Mouse (Mus musculus) forebrain, embryonic 13.5 days (tissue): ENCODE measurements at regions not wholly inside any gene's neighbourhood (a gene's known extent, or its start where the extent isn't known, plus 50 kb on each side); places are given as distances from the start of the nearest gene placed in this dataset.

Experiments used
- ATAC-seq: fragments of 200-750 bp; cut with Nextera tagmentation; 2 replicates; pipeline ENCODE4 v1.8.0; 2017
- H3K27ac ChIP-seq: fragments of 300-500 bp; sonication (generic); 2 replicates; pipeline ENCODE4 v1.5.1; 2015; ENCODE audit warnings: inconsistent platforms, mild to moderate bottlenecking, moderate library complexity
- H3K27me3 ChIP-seq: fragments of 300-500 bp; sonication (generic); 2 replicates; pipeline ENCODE4 v1.6.1; 2015; ENCODE audit warnings: mild to moderate bottlenecking, inconsistent platforms
- H3K36me3 ChIP-seq: fragments of 300-500 bp; sonication (generic); 2 replicates; pipeline ENCODE4 v1.6.1; 2015; ENCODE audit warnings: mild to moderate bottlenecking, inconsistent platforms; ENCODE audit not compliant: poor library complexity, severe bottlenecking
- H3K4me1 ChIP-seq: fragments of 300-500 bp; sonication (generic); 2 replicates; pipeline ENCODE4 v1.6.1; 2015; ENCODE audit warnings: inconsistent platforms
- H3K4me2 ChIP-seq: fragments of 300-500 bp; sonication (generic); 2 replicates; pipeline ENCODE4 v1.6.1; 2015; ENCODE audit warnings: inconsistent platforms, mild to moderate bottlenecking, moderate library complexity
- H3K4me3 ChIP-seq: fragments of 300-500 bp; sonication (generic); 2 replicates; pipeline ENCODE4 v1.5.1; 2015; ENCODE audit warnings: mild to moderate bottlenecking, inconsistent platforms
- H3K9ac ChIP-seq: fragments of 300-500 bp; sonication (generic); 2 replicates; pipeline ENCODE4 v1.6.1; 2015; ENCODE audit warnings: mild to moderate bottlenecking, inconsistent platforms
- H3K9me3 ChIP-seq: fragments of 300-500 bp; sonication (generic); replicated peaks from 2 replicates; pipeline ENCODE4 v1.6.1; 2016; ENCODE audit warnings: inconsistent platforms
- WGBS: fragments of 180-500 bp; shearing (Covaris S2); methylation state at CpG from one replicate; pipeline ENCODE4 v1.1.7; 2015; 5-methylcytosine and 5-hydroxymethylcytosine counted together

- Histone ChIP-seq H3K4me2 (no peak overlapping the region), H3K27ac (no peak overlapping the region), H3K27me3 (no peaks in the 10 kb centered on the region), H3K36me3 (no peaks in the 10 kb centered on the region), H3K9me3 (no peaks in the 10 kb centered on the region), H3K4me1 (no peaks in the 10 kb centered on the region), H3K9ac (no peak overlapping the region), H3K4me3 (no peak overlapping the region)
- 0 out of 2 replicates have a peak, but pooled peaks have one; percentile 13 for ATAC-seq
- 63% methylated on average over 2 of the region's 2 CpGs for WGBS
Measured at GRCm38 (mm10) chr6:27101509-27102116, 1033.4 kb downstream of the Grm8 start.
